Mouse (Mus musculus): Measurements from ENCODE around the gene Zcchc3. TPM values are rescaled to one million over a fixed set of nuclear protein-coding genes. Genes with fewer than 3 reads are reported as not detected.

The Zcchc3 gene
- total and polyA plus RNA-seq, 2 experiments from 2014 or later: 15.2 to 16.6 TPM

GRCm38 (mm10) chr2:152363245-152364147 lies 51.3 kb downstream of the Zcchc3 start:
- Histone ChIP-seq H3K4me1 (ENCODE audit: insufficient read depth, low read length) (no peaks in the 10 kb centered on the region), H3K9me3 (ENCODE audit: low read length) (no peaks in the 10 kb centered on the region), H3K36me3 (ENCODE audit: insufficient read depth, low read length) (no peaks in the 10 kb centered on the region), H3K9ac (replicated peaks; ENCODE audit: low read length, poor library complexity, severe bottlenecking) (no peak overlapping the region), H3K27ac (ENCODE audit: low read depth, low read length) (peak overlapping the region; percentile 66), H3K27me3 (ENCODE audit: insufficient read depth, low read length) (no peaks in the 10 kb centered on the region), H3K4me3 (ENCODE audit: low read depth, low read length) (no peak overlapping the region), H3K4me2 (ENCODE audit: low read depth, low read length, poor library complexity, severe bottlenecking) (peak overlapping the region; percentile 31)
- peak; percentile 85 for TF ChIP-seq CTCF (IDR thresholded peaks at IDR 0.05)
- peak; percentile 78 for ATAC-seq (ENCODE audit: low FRiP score)
- 7% methylated on average over 17 of the region's 17 CpGs for WGBS
- DNase-seq (ENCODE audit: low spot score): peak; percentile 91

Other genes with a start within 250 kb of the Zcchc3 start
- 156 and 161 TPM in 2 replicates for gene Csnk2a1, start 188.2 kb downstream of the Zcchc3 start, total RNA-seq (2014; rRNA removed)
- 101 and 106 TPM in 2 replicates for gene Csnk2a1, start 188.2 kb downstream of the Zcchc3 start, polyA plus RNA-seq (2015; fragmentation: Nextera tagmentation; extraction: Ambion mirVana)
- 53.5 and 57.1 TPM in 2 replicates for gene Tbc1d20, start 121.2 kb downstream of the Zcchc3 start, total RNA-seq (2014; rRNA removed)
- gene Tbc1d20, start 121.2 kb downstream of the Zcchc3 start, polyA plus RNA-seq (2015; fragmentation: Nextera tagmentation; extraction: Ambion mirVana): 26.9 and 27.4 TPM in 2 replicates
- gene Rbck1, start 82.4 kb downstream of the Zcchc3 start, total RNA-seq (2014; rRNA removed): 117 and 118 TPM in 2 replicates
- 90.5 and 92.0 TPM in 2 replicates for gene Rbck1, start 82.4 kb downstream of the Zcchc3 start, polyA plus RNA-seq (2015; fragmentation: Nextera tagmentation; extraction: Ambion mirVana)
- gene Trib3, start 71.0 kb downstream of the Zcchc3 start, total RNA-seq (2014; rRNA removed): 3.0 and 4.2 TPM in 2 replicates
- gene Trib3, start 71.0 kb downstream of the Zcchc3 start, polyA plus RNA-seq (2015; fragmentation: Nextera tagmentation; extraction: Ambion mirVana): 3.0 and 3.4 TPM in 2 replicates
- 72.5 and 80.2 TPM in 2 replicates for gene Nrsn2, start 38.4 kb downstream of the Zcchc3 start, total RNA-seq (2014; rRNA removed)
- gene Nrsn2, start 38.4 kb downstream of the Zcchc3 start, polyA plus RNA-seq (2015; fragmentation: Nextera tagmentation; extraction: Ambion mirVana): 103 and 111 TPM in 2 replicates
- 45.3 and 55.7 TPM in 2 replicates for gene Sox12, start 17.0 kb downstream of the Zcchc3 start, total RNA-seq (2014; rRNA removed)
- gene Sox12, start 17.0 kb downstream of the Zcchc3 start, polyA plus RNA-seq (2015; fragmentation: Nextera tagmentation; extraction: Ambion mirVana): 9.4 and 10.8 TPM in 2 replicates
- gene 6820408C15Rik, start 560 bp upstream of the Zcchc3 start, total RNA-seq (2014; rRNA removed): 0.94 and 1.8 TPM in 2 replicates
- gene 6820408C15Rik, start 560 bp upstream of the Zcchc3 start, polyA plus RNA-seq (2015; fragmentation: Nextera tagmentation; extraction: Ambion mirVana): 3.3 and 4.9 TPM in 2 replicates
- gene Defb23, start 49.6 kb upstream of the Zcchc3 start, total RNA-seq (2014; rRNA removed): not detected in 2 replicates
- gene Defb23, start 49.6 kb upstream of the Zcchc3 start, polyA plus RNA-seq (2015; fragmentation: Nextera tagmentation; extraction: Ambion mirVana): not detected in 2 replicates
- not detected in 2 replicates for gene Defb20, start 62.0 kb upstream of the Zcchc3 start, total RNA-seq (2014; rRNA removed)
- gene Defb20, start 62.0 kb upstream of the Zcchc3 start, polyA plus RNA-seq (2015; fragmentation: Nextera tagmentation; extraction: Ambion mirVana): not detected in 2 replicates
- gene Defb22, start 75.1 kb upstream of the Zcchc3 start, total RNA-seq (2014; rRNA removed): not detected in 2 replicates
- not detected in 2 replicates for gene Defb22, start 75.1 kb upstream of the Zcchc3 start, polyA plus RNA-seq (2015; fragmentation: Nextera tagmentation; extraction: Ambion mirVana)
- not detected in 2 replicates for gene Defb26, start 96.7 kb upstream of the Zcchc3 start, total RNA-seq (2014; rRNA removed)
- not detected in 2 replicates for gene Defb26, start 96.7 kb upstream of the Zcchc3 start, polyA plus RNA-seq (2015; fragmentation: Nextera tagmentation; extraction: Ambion mirVana)
- not detected in 2 replicates for gene Defb28, start 103.2 kb upstream of the Zcchc3 start, total RNA-seq (2014; rRNA removed)
- gene Defb28, start 103.2 kb upstream of the Zcchc3 start, polyA plus RNA-seq (2015; fragmentation: Nextera tagmentation; extraction: Ambion mirVana): not detected in 2 replicates
- gene Defb29, start 125.1 kb upstream of the Zcchc3 start, total RNA-seq (2014; rRNA removed): not detected in 2 replicates
- gene Defb29, start 125.1 kb upstream of the Zcchc3 start, polyA plus RNA-seq (2015; fragmentation: Nextera tagmentation; extraction: Ambion mirVana): not detected in 2 replicates
- not detected in 2 replicates for gene Gm17416, start 154.3 kb upstream of the Zcchc3 start, total RNA-seq (2014; rRNA removed)
- not detected in 2 replicates for gene Gm17416, start 154.3 kb upstream of the Zcchc3 start, polyA plus RNA-seq (2015; fragmentation: Nextera tagmentation; extraction: Ambion mirVana)
- gene Defb21, start 157.7 kb upstream of the Zcchc3 start, total RNA-seq (2014; rRNA removed): not detected in 2 replicates
- not detected in 2 replicates for gene Defb21, start 157.7 kb upstream of the Zcchc3 start, polyA plus RNA-seq (2015; fragmentation: Nextera tagmentation; extraction: Ambion mirVana)
- not detected in 2 replicates for gene Defb19, start 165.3 kb upstream of the Zcchc3 start, total RNA-seq (2014; rRNA removed)
- gene Defb19, start 165.3 kb upstream of the Zcchc3 start, polyA plus RNA-seq (2015; fragmentation: Nextera tagmentation; extraction: Ambion mirVana): not detected in 2 replicates
- not detected in 2 replicates for gene Defb45, start 184.4 kb upstream of the Zcchc3 start, total RNA-seq (2014; rRNA removed)
- gene Defb45, start 184.4 kb upstream of the Zcchc3 start, polyA plus RNA-seq (2015; fragmentation: Nextera tagmentation; extraction: Ambion mirVana): not detected in 2 replicates
- not detected in 2 replicates for gene Defb36, start 189.3 kb upstream of the Zcchc3 start, total RNA-seq (2014; rRNA removed)
- gene Defb36, start 189.3 kb upstream of the Zcchc3 start, polyA plus RNA-seq (2015; fragmentation: Nextera tagmentation; extraction: Ambion mirVana): not detected in 2 replicates
- not detected in 2 replicates for gene Defb25, start 208.0 kb upstream of the Zcchc3 start, total RNA-seq (2014; rRNA removed)
- 0.79 and 1.2 TPM in 2 replicates for gene Defb25, start 208.0 kb upstream of the Zcchc3 start, polyA plus RNA-seq (2015; fragmentation: Nextera tagmentation; extraction: Ambion mirVana)
- 0.16 and 0.33 TPM in 2 replicates for gene Rem1, start 211.9 kb upstream of the Zcchc3 start, total RNA-seq (2014; rRNA removed)
- 0.49 and 0.94 TPM in 2 replicates for gene Rem1, start 211.9 kb upstream of the Zcchc3 start, polyA plus RNA-seq (2015; fragmentation: Nextera tagmentation; extraction: Ambion mirVana)